Mouse (Mus musculus): ENCODE measurements at regions not wholly inside any gene's neighbourhood (a gene's known extent, or its start where the extent isn't known, plus 50 kb on each side); places are given as distances from the start of the nearest gene placed in this dataset.
A peak's percentile ranks its signal among the peaks of the same experiment; 100 is the strongest.
"Not testable (repeated sequence)": the region's sequence is repeated elsewhere in the genome, so short reads cannot be mapped to it uniquely, and the experiment has no call there.

GRCm38 (mm10) chr16:73652976-73653690 is 758.5 kb downstream of the Robo2 start:
- ATAC-seq (ENCODE audit: poor library complexity, severe bottlenecking): no peak

GRCm38 (mm10) chr16:73647201-73647782 is 764.3 kb downstream of the Robo2 start:
- 0 out of 2 replicates have a peak, but pooled peaks have one; percentile 12 for ATAC-seq (ENCODE audit: poor library complexity, severe bottlenecking)

GRCm38 (mm10) chr16:73613017-73613416 is 798.6 kb downstream of the Robo2 start:
- no peak for ATAC-seq (ENCODE audit: poor library complexity, severe bottlenecking)

- no peak for ATAC-seq (ENCODE audit: poor library complexity, severe bottlenecking)
Observed at GRCm38 (mm10) chr16:73591421-73591820, 820.2 kb downstream of the Robo2 start.

GRCm38 (mm10) chr16:73561216-73561615 is 850.4 kb downstream of the Robo2 start:
- no peak for ATAC-seq (ENCODE audit: poor library complexity, severe bottlenecking)

GRCm38 (mm10) chr16:73556940-73557339 is 854.7 kb downstream of the Robo2 start:
- ATAC-seq (ENCODE audit: poor library complexity, severe bottlenecking): no peak

- ATAC-seq (ENCODE audit: poor library complexity, severe bottlenecking): no peak
Observed at GRCm38 (mm10) chr16:73543651-73544050, 868.0 kb downstream of the Robo2 start.

GRCm38 (mm10) chr16:73538040-73538439 is 873.6 kb downstream of the Robo2 start:
- ATAC-seq (ENCODE audit: poor library complexity, severe bottlenecking): no peak

GRCm38 (mm10) chr16:73537541-73537940 is 874.1 kb downstream of the Robo2 start:
- ATAC-seq (ENCODE audit: poor library complexity, severe bottlenecking): no peak

- no peak for ATAC-seq (ENCODE audit: poor library complexity, severe bottlenecking)
Observed at GRCm38 (mm10) chr16:73530191-73530590, 881.4 kb downstream of the Robo2 start.

GRCm38 (mm10) chr16:73522931-73523330 is 888.7 kb downstream of the Robo2 start:
- ATAC-seq (ENCODE audit: poor library complexity, severe bottlenecking): not testable (repeated sequence)

- ATAC-seq (ENCODE audit: poor library complexity, severe bottlenecking): no peak
Observed at GRCm38 (mm10) chr16:73504759-73505158, 906.9 kb downstream of the Robo2 start.

- ATAC-seq (ENCODE audit: poor library complexity, severe bottlenecking): no peak
Observed at GRCm38 (mm10) chr16:73498636-73499208, 912.9 kb downstream of the Robo2 start.

GRCm38 (mm10) chr16:73483214-73483856 is 928.3 kb downstream of the Robo2 start:
- no peak for ATAC-seq (ENCODE audit: poor library complexity, severe bottlenecking)

- ATAC-seq (ENCODE audit: poor library complexity, severe bottlenecking): no peak
Observed at GRCm38 (mm10) chr16:73482176-73482575, 929.4 kb downstream of the Robo2 start.

- peak; percentile 27; the same call in 1 of the 2 replicates for ATAC-seq (ENCODE audit: poor library complexity, severe bottlenecking)
Observed at GRCm38 (mm10) chr16:73473502-73473901, 938.1 kb downstream of the Robo2 start.

- ATAC-seq (ENCODE audit: poor library complexity, severe bottlenecking): no peak
Observed at GRCm38 (mm10) chr16:73471547-73471946, 940.1 kb downstream of the Robo2 start.

- no peak for ATAC-seq (ENCODE audit: poor library complexity, severe bottlenecking)
Observed at GRCm38 (mm10) chr16:73470535-73470934, 941.1 kb downstream of the Robo2 start.

GRCm38 (mm10) chr16:73466296-73466695 is 945.3 kb downstream of the Robo2 start:
- ATAC-seq (ENCODE audit: poor library complexity, severe bottlenecking): no peak

- ATAC-seq (ENCODE audit: poor library complexity, severe bottlenecking): no peak
Observed at GRCm38 (mm10) chr16:73462516-73462915, 949.1 kb downstream of the Robo2 start.

GRCm38 (mm10) chr16:73450634-73451245 is 960.9 kb downstream of the Robo2 start:
- ATAC-seq (ENCODE audit: poor library complexity, severe bottlenecking): no peak

Data from megakaryocyte, adult 5-6 weeks (primary cell).